Mouse (Mus musculus): ENCODE results near the gene P4ha3.

DNA sequence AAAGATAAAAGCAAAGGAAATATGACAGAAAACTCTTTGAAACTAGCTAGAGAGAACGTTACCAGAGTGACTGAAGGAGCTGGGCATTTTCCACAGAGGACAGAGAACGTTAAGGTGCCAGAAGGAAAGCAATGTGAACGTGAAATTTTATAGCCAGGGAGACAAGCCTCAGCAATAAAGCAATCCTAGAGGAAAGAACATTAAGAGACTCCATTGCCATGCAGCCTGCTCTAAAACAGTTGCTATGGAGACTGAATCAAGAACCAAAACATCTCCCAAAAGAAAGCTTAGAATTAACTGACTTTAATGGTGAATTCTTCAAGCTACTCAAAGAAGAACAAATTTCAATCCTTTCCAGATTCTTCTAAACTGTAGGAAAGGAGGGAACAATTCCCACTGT, 2.0 kb upstream of the P4ha3 start:
- TF ChIP-seq CTCF (conservative IDR thresholded peaks at IDR 0.05; ENCODE audit: low read length) (no peak), NANOG (IDR thresholded peaks at IDR 0.05; ENCODE audit: borderline replicate concordance, low read length) (no peak), POU5F1 (IDR thresholded peaks at IDR 0.05; ENCODE audit: borderline replicate concordance, low read length) (no peak)

All from E14TG2a.4 (cell line).